Mouse (Mus musculus): ENCODE data around the gene Epb41l2.

Gene Epb41l2

DNA sequence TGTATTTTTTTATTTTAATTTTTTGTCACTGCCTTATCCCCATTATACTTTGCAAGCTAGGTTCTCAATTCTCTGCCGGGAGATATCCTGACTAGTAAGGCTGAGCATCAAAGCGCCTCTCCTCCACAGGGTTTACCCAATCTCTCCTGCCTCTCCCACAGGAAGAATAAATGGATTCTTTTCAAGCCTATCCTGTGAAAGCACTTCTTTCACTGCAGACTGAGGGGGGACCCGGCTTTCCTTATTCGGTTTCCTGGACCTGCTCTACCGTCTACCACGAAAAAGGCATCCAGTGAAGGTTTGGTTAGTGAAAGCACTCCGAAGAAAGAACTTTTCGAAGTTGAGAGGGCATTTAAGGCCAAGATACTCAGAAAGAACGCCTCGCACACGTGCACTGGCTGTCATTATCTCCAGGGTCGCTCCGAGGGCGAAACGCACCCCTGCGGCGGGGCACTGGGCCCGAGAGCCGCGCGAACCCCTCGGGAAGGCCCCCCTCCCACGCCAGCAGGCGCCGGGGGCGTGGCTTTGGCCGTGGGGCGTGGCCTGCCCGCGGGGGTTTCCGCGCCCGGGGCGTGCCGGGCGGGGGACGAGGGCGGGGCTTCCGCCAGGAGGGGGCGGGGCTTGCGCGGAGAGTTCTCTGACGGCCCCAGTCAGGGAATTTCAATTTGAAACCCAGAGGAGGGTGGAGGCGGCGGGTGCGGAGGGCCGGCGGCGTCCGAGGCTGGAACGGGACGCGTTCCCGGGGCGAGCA is at the start of gene Epb41l2:
Epb41l2 (plus strand) TSS at position 591 of the 751 bp plus-strand sequence.
- DNase-seq (ENCODE audit: low spot score in 2 of 2): peak; percentile 95 to 96

DNA sequence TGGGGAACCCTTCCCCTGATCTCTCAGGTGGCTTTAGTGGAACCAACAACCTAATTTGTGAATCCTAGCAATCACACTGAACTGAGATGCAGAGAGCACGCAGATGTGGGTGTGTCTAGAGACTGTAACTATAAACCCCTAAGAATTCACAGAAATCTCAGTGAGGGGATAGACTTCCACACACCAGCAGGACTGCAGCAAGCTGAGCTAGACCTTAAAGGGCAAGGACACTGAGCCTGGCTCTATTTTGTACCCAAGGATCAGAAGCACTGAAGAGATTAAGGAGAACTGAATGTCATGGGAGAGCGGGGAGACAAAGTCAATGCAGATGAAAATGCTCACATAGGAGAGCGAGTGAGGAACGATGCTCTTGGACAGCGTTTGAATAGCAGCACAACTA is 49.6 kb upstream of the Epb41l2 start:
- DNase-seq (ENCODE audit: low spot score in 2 of 2): no peak

DNA sequence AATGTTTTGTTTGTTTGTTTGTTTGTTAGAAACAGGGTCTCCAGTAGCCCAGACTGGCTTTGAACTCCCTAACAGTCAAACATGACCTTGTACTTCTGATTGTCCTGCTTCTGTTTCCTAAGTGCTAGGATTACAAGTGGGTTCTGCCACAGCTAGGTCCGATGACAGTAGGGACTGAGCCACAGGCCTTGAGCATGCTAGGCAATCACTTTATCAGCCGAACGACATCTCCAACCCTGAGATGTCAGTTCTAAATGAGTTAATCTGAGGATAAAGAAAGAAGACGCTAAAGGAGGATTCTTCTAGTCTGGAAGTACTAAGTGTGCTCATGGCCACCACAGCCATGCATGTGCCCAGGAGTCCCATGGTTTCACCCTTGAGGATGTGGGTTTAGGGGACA is 48.9 kb upstream of the Epb41l2 start:
- DNase-seq (ENCODE audit: low spot score in 2 of 2): no peak

DNA sequence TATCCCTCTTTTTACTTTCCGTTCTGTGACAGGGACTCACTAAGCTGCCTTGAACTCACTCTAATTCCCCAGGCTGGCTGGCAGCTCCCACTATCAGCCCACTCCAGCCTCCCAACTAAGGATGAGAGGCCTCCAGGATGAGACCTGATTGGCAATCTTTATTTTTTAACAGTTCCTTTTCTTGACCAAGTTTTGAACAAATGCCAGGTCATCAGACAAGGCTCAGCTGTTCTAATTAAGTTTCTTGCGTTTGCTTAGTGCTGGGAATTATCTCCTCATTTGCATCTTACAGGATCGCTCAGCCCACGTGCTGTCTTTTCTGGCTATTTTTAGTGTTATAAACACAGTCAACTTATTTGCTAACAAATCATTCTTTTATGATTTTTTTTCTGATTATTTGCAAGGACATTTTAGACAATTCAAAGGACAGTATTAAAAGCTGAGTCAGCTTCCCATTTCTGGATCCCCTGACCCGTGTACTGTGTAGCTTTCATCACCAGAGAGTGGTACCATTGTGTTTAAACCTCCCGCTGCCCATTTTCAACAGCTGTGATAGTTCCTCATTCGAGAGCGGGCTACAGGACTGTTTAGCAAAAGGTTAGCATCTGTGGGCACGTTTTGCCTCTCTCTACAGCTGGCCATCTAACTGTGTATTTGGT is 47.9 kb upstream of the Epb41l2 start:
- DNase-seq (ENCODE audit: low spot score in 2 of 2): no peak

DNA sequence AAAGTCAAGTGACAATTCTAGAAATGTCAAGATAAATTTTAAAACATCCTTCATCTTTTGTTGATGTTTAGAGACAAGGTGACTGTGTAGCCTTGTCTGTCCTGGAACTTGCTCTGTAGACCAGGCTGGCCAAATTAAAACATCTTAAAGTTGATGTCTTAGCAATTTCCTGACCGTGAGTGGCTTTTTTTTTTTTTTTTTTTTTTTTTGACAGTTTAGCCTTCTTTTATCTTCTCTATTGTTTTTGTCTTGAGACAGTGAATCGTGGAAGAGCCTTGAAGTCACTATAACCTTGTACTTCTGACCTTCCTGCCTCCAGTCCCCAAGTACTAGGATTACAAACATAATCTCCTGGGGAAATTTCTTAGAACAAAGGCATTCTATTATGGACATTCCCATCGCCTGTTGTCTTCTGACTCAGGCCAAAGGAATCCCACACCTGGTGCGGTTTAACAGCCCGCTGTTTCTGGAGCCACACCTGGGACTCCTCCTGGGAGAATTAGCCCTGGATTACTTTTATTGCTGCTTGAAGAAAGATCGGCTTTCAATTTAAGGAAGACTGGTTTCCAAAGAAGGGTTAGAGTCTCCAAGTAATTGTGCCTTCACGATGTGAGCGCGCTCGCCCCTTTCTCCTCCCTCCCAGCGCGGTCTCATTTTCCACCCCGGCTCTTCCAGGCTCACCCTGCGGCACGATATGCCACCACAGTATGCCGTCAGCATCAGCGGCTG is 45.6 kb upstream of the Epb41l2 start:
- DNase-seq (ENCODE audit: low spot score in 2 of 2): no peak

DNA sequence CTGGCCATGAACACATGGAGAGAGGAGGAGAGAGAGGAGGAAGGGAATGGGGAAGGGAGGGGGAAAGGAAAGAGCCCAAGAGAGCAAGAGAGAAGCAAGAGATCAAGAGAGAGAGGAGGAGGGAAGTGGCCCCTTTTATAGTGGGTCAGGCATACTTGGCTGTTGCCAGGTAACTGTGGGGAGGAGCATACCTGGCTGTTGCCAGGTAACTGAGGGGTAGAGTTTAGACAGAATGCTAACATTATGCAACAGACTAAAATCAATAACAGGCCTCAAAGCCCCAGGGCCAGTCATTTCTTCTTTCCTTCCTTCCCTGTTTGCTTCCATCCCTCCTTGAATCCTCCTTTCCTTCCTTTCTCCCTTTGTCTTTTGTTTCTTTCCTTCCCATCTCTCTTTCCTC is 41.9 kb upstream of the Epb41l2 start:
- no peak for DNase-seq (ENCODE audit: low spot score in 2 of 2)

DNA sequence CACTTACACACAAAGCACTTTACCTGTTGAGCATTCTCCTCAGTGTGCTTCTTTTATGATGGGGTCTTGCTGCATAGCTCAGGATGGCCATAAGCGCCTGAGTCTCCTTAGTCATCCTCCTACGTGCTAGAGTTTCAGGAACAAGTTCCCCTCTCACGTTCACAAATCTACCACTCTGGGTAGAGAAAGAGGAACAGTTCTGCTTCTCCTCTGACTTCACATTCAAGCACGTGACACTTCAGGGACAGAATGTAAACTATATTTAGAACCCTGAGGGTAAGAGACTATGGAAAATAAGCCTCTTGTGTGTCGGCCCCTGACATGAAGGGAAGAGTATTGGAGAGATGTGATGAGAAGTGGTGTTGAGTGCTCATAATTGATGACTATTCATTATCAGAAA is 41.2 kb upstream of the Epb41l2 start:
- peak in 1 of 2 experiments; percentile 27 for DNase-seq (ENCODE audit: low spot score in 2 of 2)

DNA sequence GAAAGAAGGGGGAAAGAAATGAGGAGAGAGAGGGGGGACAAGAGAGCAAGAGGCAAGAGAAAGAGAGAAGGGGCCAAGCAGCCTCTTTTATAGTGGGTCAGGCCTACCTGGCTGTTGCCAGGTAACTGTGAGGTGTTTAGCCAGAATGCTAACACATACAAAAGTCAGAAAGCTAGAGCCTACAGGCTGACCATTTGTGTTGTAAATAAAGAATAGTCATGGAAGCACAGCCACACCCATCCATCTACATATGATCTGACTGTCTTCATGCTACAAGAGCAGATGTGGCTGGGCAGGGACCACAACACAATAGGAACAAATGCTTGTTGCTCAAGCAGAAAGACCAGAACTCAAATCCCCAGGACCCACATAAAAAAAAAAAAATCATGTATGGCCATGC is 40.1 kb upstream of the Epb41l2 start:
- no peak for DNase-seq (ENCODE audit: low spot score in 2 of 2)

DNA sequence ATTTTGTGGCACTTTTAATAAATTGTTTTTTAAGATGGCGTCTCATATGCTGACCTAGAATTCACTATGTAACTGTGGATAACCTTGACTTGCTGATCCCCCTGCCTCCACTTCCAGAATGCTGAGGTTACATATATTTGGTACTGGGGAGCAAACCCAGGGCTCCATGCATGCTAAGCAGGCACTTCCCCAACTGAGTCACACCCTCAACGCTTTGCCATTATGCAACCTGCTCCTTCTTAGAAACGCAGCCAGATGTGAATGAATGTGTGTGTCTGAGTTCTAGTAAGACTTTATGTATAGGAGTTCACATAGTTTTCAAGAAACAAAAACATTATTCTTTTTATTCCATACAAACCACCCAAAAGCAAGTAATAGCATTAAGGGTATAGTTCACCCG is 38.4 kb upstream of the Epb41l2 start:
- no peak for DNase-seq (ENCODE audit: low spot score in 2 of 2)

DNA sequence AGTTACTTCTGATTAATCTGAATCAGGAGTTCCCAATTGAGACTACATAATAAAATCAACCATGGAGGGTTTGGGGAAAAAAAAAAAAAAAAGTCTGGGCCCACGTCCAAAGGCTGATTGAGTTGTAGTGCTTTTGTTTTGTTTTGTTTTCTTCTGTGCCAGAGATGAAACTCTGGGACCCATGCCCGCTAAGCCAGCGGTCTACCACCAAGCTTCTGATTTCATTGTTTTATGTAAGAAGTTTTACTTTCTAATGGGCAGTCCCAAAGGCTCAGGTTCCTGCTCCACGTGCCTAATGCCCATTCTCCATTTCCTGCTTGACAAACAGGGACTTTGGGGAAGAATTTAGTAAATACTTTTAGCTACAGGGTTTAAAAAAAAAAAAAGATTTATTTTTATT is 33.9 kb upstream of the Epb41l2 start:
- no peak for DNase-seq (ENCODE audit: low spot score in 2 of 2)

DNA sequence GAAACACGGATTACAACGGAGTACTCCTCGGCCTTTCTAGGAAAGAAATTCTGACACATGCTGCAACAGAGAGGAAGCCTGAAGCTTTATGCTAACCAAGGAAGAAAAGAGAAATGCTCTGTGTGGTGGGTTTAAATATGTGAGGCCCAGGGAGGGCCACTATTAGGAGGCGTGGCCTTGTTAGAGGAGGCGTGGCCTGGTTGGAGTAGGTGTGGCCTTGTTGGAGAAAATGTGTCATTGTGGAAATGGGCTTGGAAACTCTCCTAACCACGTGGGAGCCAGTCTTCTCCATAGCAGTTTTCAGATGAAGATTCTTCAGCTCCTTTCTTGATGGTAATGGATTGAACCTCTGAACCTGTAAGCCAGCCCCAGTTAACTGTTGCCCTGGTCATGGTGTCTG is 32.1 kb upstream of the Epb41l2 start:
- DNase-seq (ENCODE audit: low spot score in 2 of 2): no peak

DNA sequence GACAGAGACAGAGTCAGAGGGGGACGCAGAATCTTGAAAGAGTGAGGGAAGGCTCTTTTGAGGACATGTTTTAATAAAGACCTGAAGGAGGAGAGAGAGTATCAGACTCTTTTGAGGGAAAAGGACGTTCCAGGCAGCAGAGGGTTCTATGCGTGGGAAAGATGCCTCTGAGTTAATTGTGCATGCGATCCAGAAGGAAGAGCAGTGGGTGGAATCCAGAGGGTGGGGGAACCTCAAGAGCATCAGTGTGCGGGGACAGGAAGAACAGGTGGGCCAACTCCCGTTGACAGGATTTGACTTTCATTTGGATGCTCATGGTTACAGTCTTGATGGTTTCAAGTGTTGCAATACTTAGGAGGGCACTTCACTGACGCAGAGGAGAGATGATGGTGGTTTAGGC is 29.5 kb upstream of the Epb41l2 start:
- DNase-seq (ENCODE audit: low spot score in 2 of 2): no peak

DNA sequence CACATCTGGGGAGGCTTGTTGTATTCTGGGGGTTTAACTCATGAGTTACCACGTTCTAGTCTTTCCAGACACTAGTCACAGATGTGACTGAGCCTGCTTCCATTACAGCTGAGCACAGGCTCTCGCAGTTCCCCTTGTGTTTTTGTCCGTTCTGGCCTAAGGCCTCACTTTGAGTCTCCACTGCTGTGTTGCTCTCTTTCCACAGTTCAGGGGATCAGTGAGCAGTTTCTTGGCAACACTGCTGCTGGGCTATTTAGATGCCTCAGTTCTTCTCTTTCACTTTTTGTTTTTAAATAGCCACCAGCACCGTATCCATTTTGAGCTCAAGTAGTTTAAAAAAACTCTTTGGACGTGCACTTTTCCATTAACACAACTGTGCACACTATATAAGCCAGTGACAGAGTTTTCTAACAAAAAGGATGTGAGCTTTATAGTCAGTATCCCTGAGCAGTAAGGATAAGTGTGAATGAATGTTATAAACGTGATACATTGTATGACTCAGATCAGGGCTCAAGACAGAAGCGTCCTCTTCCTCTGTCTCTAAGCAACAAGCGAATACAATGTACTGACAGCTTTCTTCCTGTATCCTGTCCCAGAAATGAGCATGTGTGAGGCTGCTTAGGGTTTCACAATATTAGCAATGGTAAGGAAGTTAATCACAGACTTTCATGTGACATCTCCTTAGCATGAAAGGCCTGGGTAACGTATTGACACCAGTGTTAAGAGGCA is 28.1 kb upstream of the Epb41l2 start:
- peak; percentile 71 to 82 for DNase-seq (ENCODE audit: low spot score in 2 of 2)

DNA sequence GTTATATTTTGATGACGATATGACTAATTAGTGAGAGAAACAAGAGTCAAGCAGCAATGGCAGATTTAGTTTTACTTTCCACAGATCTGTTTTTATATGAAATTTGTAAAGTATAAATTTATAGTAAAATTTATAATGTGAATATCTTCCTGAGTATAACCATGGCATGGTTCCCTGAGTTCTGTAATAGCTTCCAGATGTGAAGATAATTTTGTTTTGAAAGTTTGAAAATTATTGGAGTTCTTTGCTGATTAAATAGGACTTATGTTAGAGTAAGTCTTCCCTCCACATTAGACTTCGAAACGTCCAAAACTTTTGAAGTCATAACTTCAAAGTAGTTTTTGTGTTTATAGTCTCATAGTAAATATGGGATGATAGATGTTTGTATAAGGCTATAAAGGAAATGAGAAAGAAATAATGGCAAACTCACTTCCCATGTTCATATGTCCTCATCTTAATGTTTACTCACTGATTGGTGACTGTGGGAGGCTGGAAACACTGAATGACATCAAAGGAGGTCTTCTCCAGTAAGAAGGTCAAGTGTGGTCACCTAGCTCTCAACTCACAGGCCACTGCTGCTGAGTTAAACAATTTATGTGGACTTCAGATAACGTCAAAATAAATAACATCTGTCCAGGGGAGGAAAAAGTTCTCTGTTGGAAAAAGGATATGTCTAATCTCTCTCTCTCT is 26.1 kb upstream of the Epb41l2 start:
- DNase-seq (ENCODE audit: low spot score in 2 of 2): no peak

DNA sequence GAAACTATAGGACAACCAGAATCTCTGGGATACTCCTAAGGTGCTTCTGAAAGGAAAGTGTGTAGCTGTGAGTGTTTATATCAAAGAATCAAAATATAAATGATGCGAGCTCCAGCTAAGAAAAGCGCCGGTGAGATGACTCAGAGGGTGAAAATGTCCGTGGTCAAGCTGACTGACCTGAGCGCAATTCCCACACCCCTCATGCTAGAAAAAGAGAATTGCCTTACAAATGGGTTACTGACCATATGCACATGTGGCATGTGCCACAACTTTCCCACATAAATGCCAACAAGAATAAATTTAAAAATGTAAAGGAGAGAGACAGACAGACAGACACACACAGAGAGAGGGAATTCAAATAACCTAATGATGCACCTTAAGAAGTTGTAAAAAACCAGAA is 18.9 kb upstream of the Epb41l2 start:
- no peak for DNase-seq (ENCODE audit: low spot score in 2 of 2)

DNA sequence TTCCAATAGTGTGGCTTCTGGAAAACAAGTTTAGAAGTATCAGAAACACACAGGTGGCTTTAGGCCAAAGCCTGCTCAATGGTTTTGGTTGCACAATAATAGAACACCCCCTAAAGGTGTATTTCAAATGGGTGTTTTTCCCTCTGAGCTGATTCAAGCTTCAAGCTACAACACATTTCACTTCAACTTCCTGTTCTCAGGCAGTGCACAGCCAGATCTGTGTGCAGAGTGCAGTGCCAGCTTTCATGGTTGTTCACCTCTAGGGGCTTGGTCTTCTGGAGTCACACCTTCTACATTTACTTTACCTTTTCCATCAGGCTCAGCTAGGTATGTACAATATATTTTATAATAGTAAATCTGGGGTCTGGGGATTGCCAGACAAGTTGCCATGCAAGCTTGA is 16.8 kb upstream of the Epb41l2 start:
- DNase-seq (ENCODE audit: low spot score in 2 of 2): no peak

DNA sequence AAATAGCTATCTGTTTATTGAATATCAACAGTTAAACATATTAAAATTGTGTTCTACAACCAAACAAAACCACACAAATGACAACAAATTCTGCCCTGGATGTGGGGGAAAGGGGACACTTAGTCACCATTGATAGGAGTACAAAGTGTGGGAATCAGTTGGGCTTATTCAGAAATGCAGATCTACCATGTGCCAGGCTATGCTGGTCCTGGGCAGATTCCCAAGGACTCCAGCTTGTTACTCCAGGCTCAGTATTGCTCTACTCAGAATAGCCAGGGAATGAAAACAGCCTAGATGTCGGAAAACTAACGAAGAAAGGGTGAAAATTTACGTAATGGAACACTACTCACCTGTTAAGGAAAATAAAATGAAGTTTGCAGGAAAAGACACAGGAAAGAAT is 5.7 kb upstream of the Epb41l2 start:
- no peak for DNase-seq (ENCODE audit: low spot score in 2 of 2)

DNA sequence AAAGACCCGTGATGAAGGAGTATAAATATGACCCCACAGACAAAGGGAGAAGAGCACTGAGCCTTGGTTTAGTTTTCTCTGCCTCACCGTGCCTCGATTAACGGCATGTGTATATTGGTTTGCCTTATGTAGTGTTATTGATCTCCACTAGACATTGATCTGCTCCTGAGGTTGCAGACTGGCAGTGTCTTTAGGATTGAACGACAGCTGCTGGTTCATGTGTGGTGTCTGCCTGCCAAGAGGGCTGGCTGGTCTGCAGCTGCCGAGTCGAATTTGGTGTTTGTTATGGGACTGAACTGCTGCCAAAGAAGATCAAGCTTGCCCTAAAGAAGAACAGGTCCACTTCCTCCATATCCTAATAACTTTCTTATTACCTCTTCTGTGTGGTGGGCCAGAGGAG is 5.2 kb upstream of the Epb41l2 start:
- no peak for DNase-seq (ENCODE audit: low spot score in 2 of 2)

DNA sequence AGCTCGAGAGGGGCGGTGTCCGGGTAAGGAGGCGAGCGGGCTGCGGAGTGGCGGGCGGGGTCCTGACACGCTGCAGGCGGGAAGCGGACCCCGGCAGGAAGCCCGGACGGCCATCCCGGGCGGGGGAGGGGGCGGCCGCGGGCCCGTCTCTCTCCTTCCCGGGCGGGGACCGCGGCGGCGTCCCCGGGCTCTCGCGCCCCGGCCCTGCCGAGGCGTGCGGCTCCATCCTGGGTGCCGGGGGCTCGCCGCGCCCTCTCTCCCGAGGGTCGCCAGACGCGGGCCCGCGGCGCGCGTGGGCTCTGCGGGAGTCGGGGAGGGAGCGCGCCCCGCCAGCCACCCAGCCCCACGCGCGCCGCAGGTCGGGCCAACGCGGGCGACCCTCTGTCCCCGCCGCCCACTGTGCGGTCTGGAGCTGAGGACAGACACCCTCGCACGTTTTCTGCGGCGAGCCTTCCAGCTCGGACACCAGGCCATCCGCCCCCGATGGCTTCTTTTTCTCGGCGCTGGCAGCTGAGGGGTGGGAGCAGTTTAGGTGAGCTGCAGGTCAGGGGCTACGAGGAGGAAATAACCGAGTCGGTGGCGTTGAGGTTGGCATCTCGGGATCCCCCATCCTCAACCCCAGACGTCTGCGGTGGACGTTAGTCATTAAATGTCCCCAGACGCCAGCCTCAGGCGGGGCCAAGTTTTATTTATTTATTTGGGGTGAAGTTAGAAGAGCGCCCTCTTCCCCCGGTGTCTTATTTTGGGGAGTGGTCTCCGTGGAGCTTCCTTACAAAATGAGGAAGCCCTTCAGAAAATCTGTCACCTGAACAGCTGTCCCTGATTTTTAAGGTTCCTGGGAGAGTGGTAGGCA is 587 bp downstream of the Epb41l2 start:
- DNase-seq (ENCODE audit: low spot score in 2 of 2): peak; percentile 35 to 46

DNA sequence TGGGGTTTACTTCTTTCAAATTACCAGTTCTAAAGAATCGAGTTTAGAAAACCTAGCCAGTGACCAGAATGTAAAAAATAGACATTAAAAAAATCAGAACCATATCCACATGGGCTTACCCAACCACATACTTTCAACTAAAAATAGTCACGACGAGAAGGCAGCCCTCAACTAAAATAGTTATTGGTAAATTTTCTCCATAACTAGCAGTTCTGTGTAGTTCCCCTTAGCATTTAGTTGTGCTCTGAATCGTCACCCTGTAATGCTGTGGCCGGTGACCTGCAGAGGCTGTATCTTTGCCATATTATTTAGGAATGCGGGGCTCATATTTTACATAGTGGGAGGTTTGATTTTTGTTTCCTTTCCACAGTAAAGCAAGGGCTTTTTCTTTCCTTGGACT is 2.6 kb downstream of the Epb41l2 start:
- no peak for DNase-seq (ENCODE audit: low spot score in 2 of 2)

DNA sequence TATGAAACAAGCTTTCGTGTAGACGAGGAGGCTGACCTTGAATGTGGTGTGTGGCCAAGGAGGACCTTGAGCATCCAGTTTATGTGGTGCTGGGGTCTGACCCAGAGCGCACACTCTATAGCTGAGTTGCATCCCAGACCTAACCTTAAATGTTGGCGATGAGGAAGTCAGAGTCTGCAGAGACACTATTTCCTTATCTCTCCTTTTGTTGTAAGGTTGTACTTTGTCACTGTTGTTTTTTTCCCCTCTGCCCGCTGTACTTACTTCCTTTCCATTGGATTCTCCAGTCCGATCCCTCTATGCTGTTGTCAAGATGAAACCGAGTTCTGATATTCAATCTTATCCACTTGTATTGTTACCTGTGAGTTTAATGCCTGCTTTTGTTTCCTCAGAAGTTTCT is 5.6 kb downstream of the Epb41l2 start:
- no peak for DNase-seq (ENCODE audit: low spot score in 2 of 2)

Measured in heart, adult 9 months (tissue).